Mouse (Mus musculus) limb, embryonic 14.5 days (tissue): ENCODE data around the gene Pxdn. TPM values are rescaled to one million over a fixed set of nuclear protein-coding genes. Genes with fewer than 3 reads are reported as not detected.

ENCODE experiments used
- ATAC-seq: fragments of 200-750 bp; cut with Nextera tagmentation; 2 replicates; pipeline ENCODE4 v1.8.0; 2017; ENCODE audit warnings: low read depth, moderate number of reproducible peaks, moderate TSS enrichment; ENCODE audit not compliant: low FRiP score
- DNase-seq: peaks from one replicate; pipeline ENCODE4 v3.0.0-alpha.2; 2015; ENCODE audit warnings: low spot score
- H3K27ac ChIP-seq: fragments of 300-500 bp; sonication (generic); replicated peaks from 2 replicates; pipeline ENCODE4 v1.5.1; 2014; ENCODE audit warnings: low read depth, mild to moderate bottlenecking, low read length, moderate library complexity, mixed read lengths
- H3K27me3 ChIP-seq: fragments of 300-500 bp; sonication (generic); 2 replicates; pipeline ENCODE4 v1.6.1; 2014; ENCODE audit warnings: low read length, mixed read lengths; ENCODE audit not compliant: control insufficient read depth, insufficient read depth
- H3K36me3 ChIP-seq: fragments of 300-500 bp; sonication (generic); 2 replicates; pipeline ENCODE4 v1.6.1; 2014; ENCODE audit warnings: mild to moderate bottlenecking, low read length, moderate library complexity, mixed read lengths; ENCODE audit not compliant: control insufficient read depth, insufficient read depth
- H3K4me1 ChIP-seq: fragments of 300-500 bp; sonication (generic); 2 replicates; pipeline ENCODE4 v1.6.1; 2014; ENCODE audit warnings: antibody characterized with exemption, low read length, mixed read lengths; ENCODE audit not compliant: control insufficient read depth, insufficient read depth
- H3K4me2 ChIP-seq: fragments of 300-500 bp; sonication (generic); replicated peaks from 2 replicates; pipeline ENCODE4 v1.6.1; 2014; ENCODE audit warnings: low read depth, mild to moderate bottlenecking, low read length, moderate library complexity; ENCODE audit not compliant: severe bottlenecking
- H3K4me3 ChIP-seq: fragments of 300-500 bp; sonication (generic); replicated peaks from 2 replicates; pipeline ENCODE4 v1.5.1; 2014; ENCODE audit warnings: low read length
- H3K9ac ChIP-seq: fragments of 300-500 bp; sonication (generic); 2 replicates; pipeline ENCODE4 v1.6.1; 2014; ENCODE audit warnings: mild to moderate bottlenecking, low read depth, low read length, moderate library complexity; ENCODE audit not compliant: severe bottlenecking
- H3K9me3 ChIP-seq: fragments of 300-500 bp; sonication (generic); 2 replicates; pipeline ENCODE4 v1.6.1; 2016; ENCODE audit warnings: low read length; ENCODE audit not compliant: control insufficient read depth
- POLR2A ChIP-seq: fragments of 200-500 bp; IDR thresholded peaks from 2 replicates; pipeline ENCODE4 v1.8.0; 2012; ENCODE audit warnings: inconsistent platforms, mild to moderate bottlenecking, moderate library complexity, borderline replicate concordance; ENCODE audit not compliant: insufficient read depth, insufficient read length; ENCODE audit errors: extremely low read depth
- whole genome bisulfite sequencing: fragments of 180-500 bp; shearing (Covaris S2); extraction: QIAGEN DNeasy Blood & Tissue Kit; methylation state at CpG from one replicate; pipeline ENCODE4 v1.1.7; 2014; 5-methylcytosine and 5-hydroxymethylcytosine counted together
- polyA plus RNA-seq, 2 experiments: library from polyadenylated mRNA; depleted of rRNA in 1 of 2; stranded (reverse) in 1 of 2; unstranded in 1 of 2; fragments of >200 nt; fragmentation: Nextera tagmentation in 1 of 2; extraction: Ambion mirVana in 1 of 2; gene quantifications; 2 replicates each; pipeline versions ENCODE4 v1.2.1 to v1.2.3; 2012 to 2014

Pxdn gene
- 175 and 240 TPM in 2 replicates for polyA plus RNA-seq (2012; rRNA removed)
- 145 and 171 TPM in 2 replicates for polyA plus RNA-seq (2014; fragmentation: Nextera tagmentation; extraction: Ambion mirVana)

DNA sequence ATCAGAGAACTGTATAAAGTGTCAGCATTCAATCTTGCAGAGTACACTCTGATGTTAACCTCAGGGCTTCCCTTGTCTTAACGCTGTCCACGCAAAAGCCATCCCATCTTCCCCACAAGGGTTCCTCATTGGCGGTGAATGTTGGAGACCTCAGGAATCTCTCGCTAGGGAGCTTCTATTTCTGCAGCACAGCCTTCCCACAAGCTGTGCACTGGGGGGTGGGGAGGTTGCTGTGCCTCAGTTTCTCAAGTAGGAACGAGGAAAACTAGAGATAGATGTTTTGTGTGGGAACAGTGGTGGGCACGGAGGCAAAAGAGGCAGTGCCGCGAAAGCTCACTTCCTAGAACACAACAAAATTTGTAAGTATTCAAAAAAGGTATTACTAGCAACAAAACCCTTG is at the start of gene Pxdn:
Gene Pxdn (plus strand): TSS at position 301 of the 400 bp plus-strand sequence.
- DNase-seq = no peak
- ATAC-seq = no peak
- Histone ChIP-seq H3K36me3 (no peaks in the 10 kb centered on the region), H3K27ac (peak within 1 kb of the TSS; percentile 91), H3K9ac (peak within 1 kb of the TSS; percentile 91), H3K4me2 (peak within 1 kb of the TSS; percentile 55), H3K9me3 (no peaks in the 10 kb centered on the region), H3K4me3 (peak within 1 kb of the TSS; percentile 80), H3K27me3 (no peaks in the 10 kb centered on the region), H3K4me1 (peaks cover 24% of the 10 kb centered on the region)
- WGBS = 38% methylated on average over 8 of the region's 8 CpGs
- TF ChIP-seq POLR2A = no peak

DNA sequence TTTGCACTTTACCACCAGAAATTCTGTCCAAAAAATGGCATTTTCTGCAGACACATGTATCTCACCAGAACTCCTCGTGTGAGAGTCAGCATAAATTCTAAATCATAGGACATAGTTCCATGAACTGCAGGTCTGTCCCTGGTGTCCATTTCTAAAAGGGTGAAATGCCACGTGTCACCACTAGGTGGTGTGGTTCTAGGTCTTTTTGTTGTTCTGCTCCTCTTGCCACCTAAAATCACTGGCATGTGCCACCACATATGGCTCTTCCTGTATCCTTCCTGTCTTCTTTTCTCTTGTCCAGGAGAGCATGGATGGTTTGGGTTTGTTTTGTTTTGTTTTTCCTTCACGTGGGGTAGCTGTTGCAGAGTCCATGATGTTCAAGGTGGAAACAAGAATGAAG is 42.7 kb upstream of the Pxdn start:
- DNase-seq (peak; percentile 28), ATAC-seq (no peak)
- Histone ChIP-seq H3K9ac (no peak overlapping the region), H3K4me2 (no peak overlapping the region), H3K27me3 (no peaks in the 10 kb centered on the region), H3K27ac (no peak overlapping the region), H3K9me3 (no peaks in the 10 kb centered on the region), H3K4me3 (no peak overlapping the region), H3K36me3 (no peaks in the 10 kb centered on the region), H3K4me1 (no peaks in the 10 kb centered on the region)
- TF ChIP-seq POLR2A = no peak
- 26% methylated on average over 3 of the region's 3 CpGs for WGBS

DNA sequence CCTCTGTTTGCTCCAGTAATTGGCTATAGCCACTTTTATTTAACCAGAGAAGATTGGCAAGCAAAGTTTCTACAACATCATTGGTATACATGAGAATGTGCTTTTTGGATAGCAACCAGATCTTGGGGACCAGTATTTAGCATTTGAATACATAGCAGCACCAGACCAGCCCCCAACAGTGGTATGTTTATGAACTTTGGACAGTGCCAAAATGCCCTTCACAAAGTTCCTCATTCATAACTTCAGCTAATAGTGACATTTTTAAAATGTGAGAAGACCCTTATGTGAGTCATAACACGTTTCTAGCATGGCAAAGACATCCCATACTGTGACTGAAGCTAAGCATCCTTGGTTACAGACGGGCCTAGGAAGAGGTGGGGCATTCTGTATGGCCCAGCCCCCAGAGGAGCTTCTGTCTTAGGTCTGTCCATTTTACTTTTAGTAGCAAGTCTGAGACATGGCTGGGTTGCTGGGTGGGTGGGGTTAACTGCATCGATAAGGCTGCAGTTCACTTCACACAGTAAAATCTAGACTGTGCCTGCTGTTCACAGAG is 39.8 kb upstream of the Pxdn start:
- Histone ChIP-seq H3K9me3 (no peaks in the 10 kb centered on the region), H3K4me2 (no peak overlapping the region), H3K4me1 (no peaks in the 10 kb centered on the region), H3K27me3 (no peaks in the 10 kb centered on the region), H3K4me3 (no peak overlapping the region), H3K36me3 (no peaks in the 10 kb centered on the region), H3K27ac (no peak overlapping the region), H3K9ac (no peak overlapping the region)
- no peak for DNase-seq
- ATAC-seq = no peak
- no peak for TF ChIP-seq POLR2A
- WGBS = 75% methylated on average over 3 of the region's 3 CpGs

DNA sequence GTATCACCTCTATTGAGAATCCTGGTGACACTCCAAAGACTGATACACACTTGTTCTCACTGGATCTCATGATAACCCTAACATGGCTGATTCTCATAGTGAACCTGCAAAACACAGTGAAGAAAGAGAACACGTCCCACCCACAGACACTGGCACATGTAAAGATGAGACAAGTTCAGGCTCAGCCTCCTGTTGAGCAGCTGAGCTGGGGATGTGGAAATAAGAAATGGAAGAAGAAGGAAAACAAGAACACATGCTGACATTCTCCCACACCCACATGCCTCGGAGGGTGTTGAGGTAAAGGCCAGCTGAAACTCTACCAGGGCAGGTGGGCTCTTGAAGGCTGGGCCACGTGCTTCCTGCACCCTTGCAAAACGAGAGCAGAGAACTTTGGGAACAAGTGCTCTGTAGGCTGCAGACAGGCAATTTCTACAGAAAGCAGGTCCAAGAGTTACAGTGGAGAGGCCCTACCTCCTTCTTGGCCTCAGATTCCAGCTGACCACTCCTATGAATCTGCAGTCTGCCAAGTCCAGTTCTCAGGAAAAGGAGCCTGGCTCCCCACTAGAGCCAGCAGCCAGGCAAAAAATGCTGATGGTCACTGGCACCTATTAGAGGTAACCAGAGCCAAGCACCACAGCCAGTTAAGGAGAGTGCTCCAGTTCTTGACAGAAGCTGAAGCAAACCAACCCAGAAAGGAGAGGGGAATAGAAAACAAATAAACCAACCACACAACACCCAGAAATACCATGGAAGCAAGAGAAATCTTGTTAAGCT is 33.1 kb upstream of the Pxdn start:
- WGBS = 47% methylated on average over 4 of the region's 4 CpGs
- Histone ChIP-seq H3K9ac (no peak overlapping the region), H3K4me3 (no peak overlapping the region), H3K27me3 (no peaks in the 10 kb centered on the region), H3K9me3 (no peaks in the 10 kb centered on the region), H3K27ac (no peak overlapping the region), H3K36me3 (no peaks in the 10 kb centered on the region), H3K4me2 (no peak overlapping the region), H3K4me1 (no peaks in the 10 kb centered on the region)
- TF ChIP-seq POLR2A = no peak
- ATAC-seq (no peak), DNase-seq (no peak)

DNA sequence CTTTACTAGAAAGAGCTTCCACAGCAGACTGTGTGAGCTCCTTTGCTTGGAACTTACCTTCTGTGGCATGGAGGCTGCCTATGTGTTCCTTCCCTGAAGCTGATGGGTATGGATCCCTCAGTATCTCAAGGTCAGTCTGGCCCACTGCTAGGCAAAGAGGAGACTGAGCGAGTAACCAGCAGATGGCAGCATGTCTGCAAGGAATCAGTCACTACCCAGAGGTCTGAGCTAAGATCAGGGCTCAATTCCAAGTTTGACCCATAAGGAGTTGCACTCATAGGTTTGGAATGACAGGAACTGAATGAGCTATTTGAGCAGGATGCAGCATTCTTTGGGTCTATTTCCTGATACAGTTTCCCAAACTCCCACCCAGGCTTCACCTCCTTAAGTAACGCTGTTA is 30.4 kb upstream of the Pxdn start:
- WGBS = 32% methylated on average over 2 of the region's 2 CpGs
- no peak overlapping the region for H3K27ac ChIP-seq
- no peaks in the 10 kb centered on the region for H3K27me3 ChIP-seq
- no peaks in the 10 kb centered on the region for H3K9me3 ChIP-seq
- H3K4me3 ChIP-seq = no peak overlapping the region
- H3K9ac ChIP-seq = no peak overlapping the region
- TF ChIP-seq POLR2A = no peak
- DNase-seq (peak; percentile 91), ATAC-seq (peak; percentile 85)
- no peaks in the 10 kb centered on the region for H3K36me3 ChIP-seq
- no peak overlapping the region for H3K4me2 ChIP-seq
- H3K4me1 ChIP-seq = no peaks in the 10 kb centered on the region
